Mouse (Mus musculus) cerebellum, adult 8-10 months (tissue): Measurements from ENCODE around the gene Smarcc2.

Experiments
- DNase-seq: peaks from one replicate; pipeline ENCODE4 v3.0.0; 2022

Gene Smarcc2

GRCm38 (mm10) chr10:128518833-128519232 is 59.8 kb downstream of the Smarcc2 start:
- peak; percentile 56 for DNase-seq

DNA sequence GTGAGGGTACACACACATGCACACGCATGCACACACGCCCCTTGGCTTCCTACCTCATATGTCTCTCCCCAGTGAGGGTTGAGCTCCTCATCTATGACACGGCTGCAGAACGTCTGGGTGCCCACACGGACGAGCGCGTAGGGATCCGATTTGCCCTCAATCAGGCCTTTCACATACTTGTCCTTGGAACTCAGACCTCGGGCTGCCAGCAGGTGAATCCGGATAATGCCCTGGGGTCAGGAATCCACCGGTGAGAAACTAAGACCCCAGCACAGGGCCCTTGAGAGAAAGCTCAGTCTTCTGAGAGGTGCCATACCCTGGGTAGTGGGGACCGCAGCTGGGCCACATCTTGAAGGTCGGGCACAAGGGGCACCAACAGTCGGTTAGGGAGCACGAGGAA is 61.5 kb downstream of the Smarcc2 start:
- no peak for DNase-seq

- DNase-seq = no peak
Measured at GRCm38 (mm10) chr10:128522351-128522750, 63.3 kb downstream of the Smarcc2 start.

DNA sequence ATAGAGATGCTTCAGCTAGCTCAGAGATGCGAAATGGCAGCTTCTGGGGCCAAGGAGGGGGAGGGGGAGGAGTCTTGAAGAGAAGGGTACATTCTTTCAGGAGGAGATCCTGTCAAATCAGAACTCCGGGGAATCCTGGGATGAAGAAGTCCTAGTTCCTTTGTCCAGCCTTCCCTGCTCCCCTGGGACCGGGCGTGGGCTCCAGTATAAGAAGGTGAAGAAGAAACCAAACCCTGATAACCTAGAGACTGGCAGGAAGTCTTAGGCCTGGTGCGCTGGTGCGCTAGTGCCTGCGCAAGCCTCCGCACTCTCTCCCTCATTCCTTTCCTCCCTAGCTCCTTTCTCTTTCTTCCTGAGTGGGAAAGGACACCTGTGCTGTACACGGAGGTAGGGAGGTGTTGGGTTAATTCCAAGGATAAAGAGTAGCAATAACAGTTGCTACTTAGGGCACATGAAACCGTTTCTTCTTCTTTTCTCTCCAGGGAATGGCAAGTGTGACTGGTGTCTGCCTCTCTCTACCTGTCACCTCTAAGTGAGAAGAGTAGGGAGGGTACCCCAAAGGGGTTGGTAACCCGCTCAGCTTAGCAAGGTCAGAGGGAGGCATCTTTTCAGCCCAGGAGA is 65.2 kb downstream of the Smarcc2 start:
- no peak for DNase-seq

- peak; percentile 51 for DNase-seq
Measured at GRCm38 (mm10) chr10:128524732-128525662, 65.9 kb downstream of the Smarcc2 start.

DNA sequence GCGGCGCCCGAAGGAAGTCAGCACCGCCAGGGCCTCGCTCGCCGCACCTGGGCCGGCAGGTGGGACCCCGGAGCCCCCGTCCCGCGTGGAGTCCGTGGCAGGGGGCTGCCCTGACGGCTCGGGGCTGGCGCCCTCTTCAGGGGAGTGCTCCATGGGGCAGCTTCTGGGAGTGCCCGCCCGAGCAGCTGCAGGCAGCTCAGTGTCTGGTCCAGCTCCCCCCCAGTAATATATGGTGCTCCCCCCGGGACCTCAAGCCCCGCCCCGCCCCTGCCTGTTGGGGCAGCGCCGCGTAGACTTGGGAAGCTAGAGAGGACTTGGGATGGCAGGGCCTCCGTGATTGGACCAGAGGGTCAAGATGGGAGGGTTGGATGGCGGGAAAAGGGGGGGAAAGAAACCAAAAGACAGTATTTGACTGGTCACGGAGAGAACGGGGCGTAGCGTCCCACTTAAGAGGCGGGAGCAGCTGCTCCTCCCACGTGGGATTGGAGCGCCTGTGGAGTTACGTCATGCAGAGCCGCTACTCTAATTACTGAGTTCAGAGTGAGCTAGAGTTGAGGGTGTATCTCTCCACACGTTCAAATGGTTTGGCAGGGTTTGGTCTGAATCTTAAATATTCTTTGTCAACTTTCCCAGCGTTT is 66.7 kb downstream of the Smarcc2 start, which contains the start of gene Esyt1:
Gene Esyt1 (minus strand): TSS at position 201 of the 638 bp plus-strand sequence.
- peak; percentile 90 for DNase-seq

- no peak for DNase-seq
Measured at GRCm38 (mm10) chr10:128526366-128527356, 67.6 kb downstream of the Smarcc2 start.

GRCm38 (mm10) chr10:128535206-128535605 is 76.2 kb downstream of the Smarcc2 start:
- no peak for DNase-seq

- no peak for DNase-seq
Measured at GRCm38 (mm10) chr10:128535624-128536265, 76.7 kb downstream of the Smarcc2 start.

DNA sequence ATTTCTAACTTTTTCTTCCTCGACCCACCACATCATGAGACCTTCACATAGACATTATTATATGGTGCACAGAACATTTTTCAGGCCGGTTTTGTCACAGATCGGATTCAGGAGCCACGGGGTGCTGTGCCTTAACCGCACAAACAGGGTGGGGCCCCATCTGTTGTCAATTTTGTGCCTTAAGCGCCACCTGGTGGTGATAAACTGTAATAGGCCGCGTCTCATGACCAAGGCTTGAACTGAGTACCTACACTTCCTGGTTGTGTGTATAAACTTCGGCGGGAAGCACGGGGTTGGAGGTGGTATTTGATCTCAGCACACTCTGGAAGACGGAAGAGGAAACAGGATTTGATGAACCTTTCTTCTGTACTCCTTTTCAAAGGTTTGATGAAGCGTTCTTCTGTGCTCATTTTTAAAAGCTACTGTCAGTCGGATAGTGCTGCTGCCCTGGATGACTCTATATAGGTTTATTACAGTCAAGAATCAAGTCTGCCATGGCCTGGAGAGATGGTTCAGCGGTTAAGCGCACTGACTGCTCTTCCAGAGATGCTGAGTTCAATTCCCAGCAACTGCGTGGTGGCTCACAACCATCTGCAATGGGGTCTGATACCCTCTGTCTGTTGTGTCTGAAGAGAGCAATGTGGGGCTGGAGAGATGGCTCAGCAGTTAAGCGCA is 77.4 kb downstream of the Smarcc2 start:
- peak; percentile 91 for DNase-seq

DNA sequence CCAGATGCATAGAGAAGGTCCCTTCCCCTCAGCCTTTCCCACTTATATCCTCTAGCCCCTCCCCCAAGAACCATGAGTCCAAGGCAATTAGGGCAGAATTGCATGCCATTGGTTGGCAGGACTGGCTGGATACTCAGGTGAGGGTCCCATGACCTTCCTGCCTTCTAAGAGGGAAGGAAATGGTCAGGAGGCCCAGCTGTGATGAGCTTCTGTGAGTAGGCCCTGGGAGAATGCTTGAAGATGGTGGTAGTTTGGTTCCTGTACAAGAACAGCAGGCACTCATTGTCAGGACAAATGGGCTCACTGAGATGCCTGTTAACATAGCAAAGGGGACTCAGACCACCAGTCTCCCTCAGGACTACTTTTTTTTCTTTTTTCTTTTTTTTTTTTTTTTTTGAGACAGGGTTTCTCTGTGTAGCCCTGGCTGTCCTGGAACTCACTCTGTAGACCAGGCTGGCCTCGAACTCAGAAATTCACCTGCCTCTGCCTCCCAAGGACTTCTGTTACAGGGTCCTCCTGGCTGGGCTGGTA is 79.4 kb downstream of the Smarcc2 start:
- DNase-seq = no peak
